Mouse (Mus musculus): ENCODE results near the gene Psmg3. TPM values are rescaled to one million over a fixed set of nuclear protein-coding genes. Genes with fewer than 3 reads are reported as not detected.

Psmg3 gene
- polyA plus RNA-seq (2015; fragmentation: Nextera tagmentation; extraction: Ambion mirVana), result 33.2 and 39.2 TPM in 2 replicates

DNA sequence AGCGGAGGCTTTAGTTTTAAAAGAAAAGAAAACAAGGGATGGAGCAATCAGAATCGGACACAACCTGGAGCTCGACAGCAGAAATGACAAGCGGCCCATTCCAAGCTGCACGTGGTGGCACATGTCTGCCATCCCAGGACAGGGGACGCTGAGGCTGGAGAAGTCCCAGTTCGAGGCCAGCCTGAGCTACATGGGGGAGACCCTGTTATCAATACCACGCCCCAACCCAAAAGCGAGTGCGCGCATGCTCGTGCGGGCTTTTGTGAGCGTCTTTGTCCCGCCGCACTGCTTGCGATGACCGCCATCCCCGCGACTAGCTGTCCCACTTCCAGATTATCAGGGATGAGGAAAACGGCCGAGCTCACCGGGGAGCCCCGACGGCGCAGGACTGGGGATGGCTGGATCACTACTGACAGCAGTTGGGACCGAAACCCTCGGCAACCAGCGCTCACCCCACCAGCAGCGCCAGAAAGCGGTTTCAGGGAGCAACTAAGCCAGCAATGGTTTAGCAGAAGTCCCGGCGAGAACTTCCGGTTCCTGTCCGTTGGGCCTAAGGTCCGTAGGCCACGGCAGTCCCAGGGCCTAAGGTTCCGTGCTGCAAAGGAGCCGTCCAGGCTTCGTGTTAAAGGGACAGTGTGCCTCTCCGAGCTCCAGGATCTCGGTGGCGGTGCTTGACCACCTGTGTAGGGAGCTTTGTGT, at the start of gene Psmg3, which contains the start of gene Gm26938:
TSS of gene Psmg3 (minus strand) at position 529 of the 699 bp plus-strand sequence.
TSS of gene Gm26938 (minus strand) at position 51 of the 699 bp plus-strand sequence.
- no peaks in the 10 kb centered on the region for H3K9me3 ChIP-seq (replicated peaks)
- H3K9ac ChIP-seq, result peak within 1 kb of the TSS; percentile 90
- peaks cover 22% of the 10 kb centered on the region for H3K36me3 ChIP-seq
- peak; percentile 71; the same call in 1 of the 2 replicates for ATAC-seq (replicated peaks; ENCODE audit: insufficient number of reproducible peaks, insufficient read depth, low FRiP score, low read depth)
- H3K27me3 ChIP-seq, result no peaks in the 10 kb centered on the region
- peak within 1 kb of the TSS; percentile 93 for H3K4me3 ChIP-seq
- H3K4me1 ChIP-seq (replicated peaks), result peaks cover 13% of the 10 kb centered on the region
- WGBS, result under 1% methylated on average over 43 of the region's 43 CpGs
- peak within 1 kb of the TSS; percentile 85 for H3K4me2 ChIP-seq
- peak within 1 kb of the TSS; percentile 79 for H3K27ac ChIP-seq

DNA sequence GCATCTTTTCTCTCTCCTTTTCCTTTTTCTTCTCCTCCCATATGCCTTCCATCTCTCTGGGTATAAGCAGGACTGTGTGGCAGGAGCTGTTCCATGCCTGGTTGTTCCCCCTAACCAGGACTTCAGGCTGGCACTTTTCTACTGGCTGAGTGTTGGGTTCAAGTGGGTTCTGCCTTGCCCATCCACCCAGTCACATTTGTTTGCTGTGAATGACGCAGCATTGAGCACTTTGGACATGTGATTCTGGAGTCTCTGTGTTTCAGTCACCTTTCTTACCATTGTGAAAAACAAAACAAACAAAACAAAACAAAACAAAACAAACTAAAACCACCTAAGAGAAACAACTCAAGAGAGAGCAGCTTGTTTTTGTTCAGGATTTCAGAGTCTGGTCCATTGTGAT, 44.8 kb upstream of the Psmg3 start:
- Histone ChIP-seq H3K36me3 (no peaks in the 10 kb centered on the region), H3K27me3 (no peaks in the 10 kb centered on the region; the same call in 1 of the 2 replicates), H3K4me3 (no peak overlapping the region), H3K4me2 (no peak overlapping the region), H3K27ac (no peak overlapping the region), H3K9me3 (replicated peaks) (no peaks in the 10 kb centered on the region), H3K4me1 (replicated peaks) (0 out of 2 replicates have a peak, but pooled peaks cover 2% of the 10 kb centered on the region), H3K9ac (no peak overlapping the region)
- no peak for ATAC-seq (replicated peaks; ENCODE audit: insufficient number of reproducible peaks, insufficient read depth, low FRiP score, low read depth)
- 76% methylated on average over 1 of the region's 1 CpGs for WGBS

DNA sequence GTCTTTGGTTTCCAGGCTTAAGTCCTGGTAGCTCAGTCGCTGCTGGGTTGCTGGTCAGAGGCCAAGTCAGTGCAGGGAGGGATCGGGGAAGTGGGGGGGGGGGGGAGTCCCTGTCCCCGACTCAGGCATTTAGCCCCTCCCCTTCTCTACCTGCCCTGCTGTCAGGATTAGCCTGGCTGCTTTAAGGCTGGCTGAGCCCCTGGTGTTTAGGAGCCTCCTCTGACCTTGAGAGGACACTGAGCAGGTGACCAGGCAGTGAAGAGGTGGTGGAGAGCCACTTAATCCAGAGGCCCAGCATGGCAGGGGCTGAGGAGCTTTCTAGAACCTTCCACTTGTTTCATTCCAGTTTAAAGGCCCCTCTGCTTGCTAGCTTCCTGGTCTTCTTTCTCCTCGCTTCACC, 44.2 kb upstream of the Psmg3 start:
- no peak overlapping the region for H3K4me2 ChIP-seq
- no peaks in the 10 kb centered on the region for H3K36me3 ChIP-seq
- H3K4me3 ChIP-seq, result no peak overlapping the region
- 16% methylated on average over 4 of the region's 4 CpGs for WGBS
- no peaks in the 10 kb centered on the region; the same call in 1 of the 2 replicates for H3K27me3 ChIP-seq
- 0 out of 2 replicates have a peak, but pooled peaks cover 2% of the 10 kb centered on the region for H3K4me1 ChIP-seq (replicated peaks)
- no peak overlapping the region for H3K9ac ChIP-seq
- ATAC-seq (replicated peaks; ENCODE audit: insufficient number of reproducible peaks, insufficient read depth, low FRiP score, low read depth), result no peak
- H3K9me3 ChIP-seq (replicated peaks), result no peaks in the 10 kb centered on the region
- no peak overlapping the region for H3K27ac ChIP-seq

DNA sequence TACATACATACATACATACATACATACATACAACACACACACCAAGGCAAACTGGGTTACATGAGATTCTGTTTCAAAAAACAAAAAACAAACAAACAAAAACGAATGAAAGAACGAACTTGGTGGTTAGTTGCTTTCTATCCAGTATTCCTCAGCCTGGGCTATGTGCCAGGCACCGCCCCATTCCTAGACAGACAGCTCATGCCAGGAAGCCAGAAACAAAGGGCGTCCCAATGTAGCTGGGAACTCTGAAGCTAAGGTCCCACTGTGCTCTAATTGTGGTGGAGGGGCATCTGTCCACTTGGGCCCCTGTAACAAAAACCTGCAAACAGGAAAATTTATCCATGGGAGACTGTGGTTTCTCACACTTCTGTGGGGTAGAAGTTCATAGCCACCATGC, 36.1 kb upstream of the Psmg3 start:
- Histone ChIP-seq H3K9me3 (replicated peaks) (no peaks in the 10 kb centered on the region), H3K4me2 (no peak overlapping the region), H3K27ac (no peak overlapping the region), H3K27me3 (no peaks in the 10 kb centered on the region), H3K36me3 (no peaks in the 10 kb centered on the region), H3K4me3 (no peak overlapping the region), H3K4me1 (replicated peaks) (peaks cover 3% of the 10 kb centered on the region; the same call in 1 of the 2 replicates), H3K9ac (no peak overlapping the region)
- 30% methylated on average over 4 of the region's 4 CpGs for WGBS
- ATAC-seq (replicated peaks; ENCODE audit: insufficient number of reproducible peaks, insufficient read depth, low FRiP score, low read depth), result 0 out of 2 replicates have a peak, but pooled peaks have one; percentile 27

DNA sequence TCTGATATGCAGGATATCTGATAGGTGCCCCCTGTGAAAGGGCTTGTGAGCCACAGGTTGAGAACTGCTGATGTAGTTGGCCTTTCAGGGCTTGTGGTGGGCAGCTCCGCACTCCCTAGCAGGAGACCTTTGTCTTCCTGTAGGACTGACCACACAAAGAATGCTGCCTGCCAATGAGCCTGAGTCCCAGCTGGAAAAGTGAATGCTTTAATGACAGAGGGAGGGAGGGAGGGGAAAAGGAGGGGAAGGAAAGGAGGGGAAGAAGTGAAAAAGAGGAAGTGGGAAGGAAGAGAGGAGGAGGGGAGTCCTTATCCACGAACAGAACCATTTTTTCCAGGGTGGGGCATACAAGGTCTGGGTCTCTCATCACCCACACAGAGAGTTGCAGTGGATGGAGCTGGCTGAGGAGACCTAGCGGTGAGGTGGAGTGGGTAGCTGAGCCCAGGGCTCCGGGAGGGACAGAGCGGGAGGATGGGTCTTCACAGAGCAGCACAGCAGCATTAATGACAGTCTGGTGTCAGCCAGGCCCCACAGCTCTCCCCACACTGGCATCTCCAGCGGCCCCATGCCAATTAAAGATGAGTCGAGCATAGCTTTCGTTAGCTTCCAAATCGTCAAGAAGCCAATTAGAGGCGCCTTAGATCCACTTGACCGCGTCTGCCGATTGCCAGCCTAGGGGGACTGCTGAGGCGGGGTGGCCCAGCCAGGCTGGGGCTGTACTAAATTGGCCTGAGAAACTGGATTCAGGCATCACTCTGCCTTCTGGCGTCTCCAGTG, 33.8 kb upstream of the Psmg3 start:
- WGBS, result 56% methylated on average over 15 of the region's 15 CpGs
- Histone ChIP-seq H3K9me3 (replicated peaks) (no peaks in the 10 kb centered on the region), H3K4me1 (replicated peaks) (peaks cover 3% of the 10 kb centered on the region; the same call in 1 of the 2 replicates), H3K27ac (no peak overlapping the region), H3K4me3 (no peak overlapping the region), H3K4me2 (no peak overlapping the region), H3K36me3 (no peaks in the 10 kb centered on the region), H3K27me3 (no peaks in the 10 kb centered on the region), H3K9ac (no peak overlapping the region)
- ATAC-seq (replicated peaks; ENCODE audit: insufficient number of reproducible peaks, insufficient read depth, low FRiP score, low read depth), result no peak

DNA sequence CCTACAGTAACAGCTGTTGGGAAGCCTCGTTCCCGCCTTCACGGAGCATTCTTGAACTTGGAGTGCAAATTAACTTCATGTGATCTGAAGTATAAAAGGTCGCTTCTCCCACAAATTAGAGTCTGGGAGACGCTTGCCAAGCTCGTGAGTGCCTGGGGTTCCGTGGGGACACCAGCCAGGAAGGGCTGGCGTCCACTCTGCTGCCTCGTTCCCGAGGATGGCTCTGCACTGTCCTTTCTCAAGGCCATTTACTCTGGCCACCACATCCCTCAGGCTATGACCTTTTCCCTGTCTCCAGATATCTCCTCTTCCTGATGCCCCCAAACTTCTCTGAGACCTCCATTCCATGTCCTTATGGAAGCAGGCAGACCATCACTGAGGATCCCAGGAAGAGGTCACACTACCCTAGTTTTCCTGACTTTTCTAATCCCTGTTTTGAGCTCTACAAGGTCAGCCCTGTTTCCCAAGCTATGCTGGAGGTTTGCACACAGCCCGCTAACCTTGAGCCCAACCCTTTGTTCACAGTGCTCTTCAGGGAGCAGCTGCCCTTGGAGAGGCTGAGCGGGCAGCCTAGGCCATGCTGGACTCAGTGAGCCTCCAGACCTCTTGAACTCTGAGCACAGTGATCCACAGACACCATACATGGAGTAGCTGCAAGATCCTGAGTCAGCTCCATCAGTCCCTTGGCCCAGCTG, 23.1 kb upstream of the Psmg3 start:
- no peak for ATAC-seq (replicated peaks; ENCODE audit: insufficient number of reproducible peaks, insufficient read depth, low FRiP score, low read depth)
- H3K36me3 ChIP-seq, result no peaks in the 10 kb centered on the region
- H3K27ac ChIP-seq, result no peak overlapping the region
- no peaks in the 10 kb centered on the region for H3K4me1 ChIP-seq (replicated peaks)
- no peaks in the 10 kb centered on the region for H3K9me3 ChIP-seq (replicated peaks)
- H3K27me3 ChIP-seq, result peaks cover 9% of the 10 kb centered on the region
- H3K9ac ChIP-seq, result no peak overlapping the region
- no peak overlapping the region for H3K4me3 ChIP-seq
- no peak overlapping the region for H3K4me2 ChIP-seq
- WGBS, result 74% methylated on average over 12 of the region's 12 CpGs

DNA sequence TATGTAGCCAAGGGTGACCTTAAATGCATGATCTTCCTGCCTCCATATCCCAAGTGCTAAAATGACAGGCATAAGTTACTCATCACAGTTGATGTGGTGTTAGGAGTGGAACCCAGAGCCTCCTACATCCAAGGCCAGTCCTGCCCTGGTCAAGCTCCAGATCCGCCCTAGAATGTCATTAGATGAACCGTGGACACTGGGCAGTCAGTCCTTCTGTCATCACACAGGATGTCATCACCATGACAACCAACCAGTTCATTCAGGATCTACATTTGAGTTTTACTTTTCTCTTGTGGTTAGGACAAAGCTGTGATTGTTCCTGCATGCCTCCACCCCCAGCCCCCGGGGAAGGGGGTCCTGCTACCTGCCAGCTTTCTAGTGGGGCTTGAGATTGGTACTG, 12.5 kb upstream of the Psmg3 start:
- Histone ChIP-seq H3K9ac (no peak overlapping the region), H3K27ac (no peak overlapping the region), H3K4me1 (replicated peaks) (no peaks in the 10 kb centered on the region), H3K27me3 (peaks cover 9% of the 10 kb centered on the region), H3K4me2 (no peak overlapping the region), H3K9me3 (replicated peaks) (no peaks in the 10 kb centered on the region), H3K36me3 (no peaks in the 10 kb centered on the region), H3K4me3 (no peak overlapping the region)
- WGBS, result 39% methylated on average over 3 of the region's 3 CpGs
- no peak for ATAC-seq (replicated peaks; ENCODE audit: insufficient number of reproducible peaks, insufficient read depth, low FRiP score, low read depth)

DNA sequence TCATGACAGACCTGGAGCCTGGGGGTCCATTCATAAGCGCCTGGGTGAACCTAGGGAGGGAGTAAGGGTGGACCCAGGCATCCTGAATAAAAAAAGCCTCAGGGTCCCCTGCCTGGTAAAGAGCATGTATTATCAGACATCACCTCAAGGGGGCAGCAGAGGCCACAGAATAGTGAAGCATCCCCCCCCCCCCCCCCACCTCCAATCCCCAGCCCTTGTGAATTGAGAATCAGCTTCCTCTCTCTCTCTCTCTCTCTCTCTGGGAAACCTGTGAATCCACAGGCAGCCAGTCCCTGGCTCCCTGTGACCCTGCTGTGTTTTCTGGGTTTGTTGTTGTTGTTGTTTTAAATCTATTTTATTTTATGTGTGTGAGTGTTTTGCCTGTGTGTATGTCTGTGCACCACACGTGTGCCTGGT, 11.8 kb upstream of the Psmg3 start:
- H3K27ac ChIP-seq, result no peak overlapping the region
- H3K27me3 ChIP-seq, result peaks cover 9% of the 10 kb centered on the region
- whole genome bisulfite sequencing, result 20% methylated on average over 2 of the region's 2 CpGs
- no peak overlapping the region for H3K4me2 ChIP-seq
- H3K4me1 ChIP-seq (replicated peaks), result no peaks in the 10 kb centered on the region
- no peaks in the 10 kb centered on the region for H3K9me3 ChIP-seq (replicated peaks)
- no peak for ATAC-seq (replicated peaks; ENCODE audit: insufficient number of reproducible peaks, insufficient read depth, low FRiP score, low read depth)
- H3K9ac ChIP-seq, result no peak overlapping the region
- no peaks in the 10 kb centered on the region for H3K36me3 ChIP-seq
- H3K4me3 ChIP-seq, result no peak overlapping the region

DNA sequence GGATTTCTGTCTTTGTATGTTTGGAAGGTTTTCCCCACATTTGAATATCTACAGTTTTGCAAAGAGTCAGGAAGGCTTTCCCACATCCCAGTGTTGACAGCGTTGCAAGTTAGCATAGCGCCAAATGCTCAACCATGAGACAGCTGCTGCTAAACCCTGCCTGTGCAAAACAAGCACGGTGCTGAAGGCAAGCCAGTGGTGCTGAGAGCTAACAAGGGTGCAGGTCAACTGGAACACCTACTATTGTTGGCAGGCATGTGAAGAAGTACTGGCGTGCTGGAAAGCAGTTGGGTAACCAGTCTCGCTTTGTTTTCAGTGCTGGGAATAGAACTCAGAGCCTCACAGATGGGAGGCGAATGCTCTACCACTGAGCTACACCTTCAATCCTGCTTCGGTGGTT, 9.0 kb upstream of the Psmg3 start:
- no peaks in the 10 kb centered on the region for H3K4me1 ChIP-seq (replicated peaks)
- H3K4me3 ChIP-seq, result no peak overlapping the region
- H3K27me3 ChIP-seq, result peaks cover 14% of the 10 kb centered on the region
- H3K9ac ChIP-seq, result no peak overlapping the region
- ATAC-seq (replicated peaks; ENCODE audit: insufficient number of reproducible peaks, insufficient read depth, low FRiP score, low read depth), result no peak
- no peak overlapping the region for H3K27ac ChIP-seq
- H3K36me3 ChIP-seq, result no peaks in the 10 kb centered on the region
- 69% methylated on average over 7 of the region's 7 CpGs for WGBS
- no peaks in the 10 kb centered on the region for H3K9me3 ChIP-seq (replicated peaks)
- H3K4me2 ChIP-seq, result no peak overlapping the region

DNA sequence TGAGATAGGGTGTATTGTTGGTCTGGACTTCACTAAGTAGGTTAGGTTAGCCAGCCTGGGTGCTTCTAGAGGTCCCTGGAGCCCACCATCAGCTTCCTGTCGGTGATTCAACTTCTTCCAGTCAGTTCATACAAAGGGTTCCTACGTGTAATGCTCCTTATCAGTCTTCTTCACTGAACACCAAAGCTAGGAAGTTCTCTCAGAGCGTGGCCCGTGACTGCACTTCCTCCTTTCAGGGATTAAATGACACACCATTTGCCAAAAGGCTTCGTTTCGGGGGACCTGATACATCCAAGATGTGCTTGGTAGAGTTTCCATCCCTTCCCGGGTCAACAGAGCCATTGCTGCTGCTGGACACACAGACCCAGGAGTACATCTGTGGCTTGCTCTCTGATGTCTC, 5.4 kb upstream of the Psmg3 start:
- H3K4me1 ChIP-seq (replicated peaks), result no peaks in the 10 kb centered on the region
- H3K4me3 ChIP-seq, result no peak overlapping the region
- WGBS, result 53% methylated on average over 7 of the region's 7 CpGs
- H3K36me3 ChIP-seq, result no peaks in the 10 kb centered on the region
- peaks cover 8% of the 10 kb centered on the region; the same call in 1 of the 2 replicates for H3K27me3 ChIP-seq
- H3K4me2 ChIP-seq, result no peak overlapping the region
- H3K9ac ChIP-seq, result no peak overlapping the region
- no peaks in the 10 kb centered on the region for H3K9me3 ChIP-seq (replicated peaks)
- no peak for ATAC-seq (replicated peaks; ENCODE audit: insufficient number of reproducible peaks, insufficient read depth, low FRiP score, low read depth)
- H3K27ac ChIP-seq, result no peak overlapping the region

DNA sequence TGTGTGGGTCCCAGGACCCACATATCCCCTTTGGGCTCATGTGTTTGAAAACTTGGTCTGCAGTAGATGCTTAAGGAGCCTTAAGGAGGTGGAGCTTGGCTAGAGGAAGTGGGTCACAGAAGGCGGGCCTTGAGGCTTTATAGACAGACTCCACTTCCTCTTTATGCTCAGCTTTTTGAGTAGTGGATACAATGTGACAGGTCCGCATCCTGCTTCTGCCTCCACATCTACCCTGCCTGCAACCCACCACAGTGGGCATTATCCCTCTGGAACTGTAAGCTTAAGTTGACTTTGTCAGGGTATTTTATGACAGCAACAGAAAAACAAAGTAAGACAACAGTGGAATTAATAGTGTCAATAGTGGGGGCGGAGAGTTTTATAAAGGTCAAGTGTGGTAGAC, 4.0 kb upstream of the Psmg3 start:
- no peak overlapping the region for H3K4me2 ChIP-seq
- no peaks in the 10 kb centered on the region for H3K9me3 ChIP-seq (replicated peaks)
- 75% methylated on average over 3 of the region's 3 CpGs for WGBS
- no peak for ATAC-seq (replicated peaks; ENCODE audit: insufficient number of reproducible peaks, insufficient read depth, low FRiP score, low read depth)
- peaks cover 4% of the 10 kb centered on the region; the same call in 1 of the 2 replicates for H3K27me3 ChIP-seq
- H3K27ac ChIP-seq, result no peak overlapping the region
- H3K4me1 ChIP-seq (replicated peaks), result peaks cover 7% of the 10 kb centered on the region
- no peaks in the 10 kb centered on the region for H3K36me3 ChIP-seq
- H3K4me3 ChIP-seq, result no peak overlapping the region
- no peak overlapping the region for H3K9ac ChIP-seq

Data from heart, embryonic 15.5 days (tissue).